Mouse (Mus musculus): ENCODE measurements around the gene Ccdc113.

GRCm38 (mm10) chr8:95490006-95490405 is 43.9 kb upstream of the Ccdc113 start, which contains the start of gene Csnk2a2:
- TF ChIP-seq GATA1 (IDR thresholded peaks at IDR 0.05; ENCODE audit: low read length), result no peak
- no peak for TF ChIP-seq TAL1 (IDR thresholded peaks at IDR 0.05; ENCODE audit: low read length)
